Mouse (Mus musculus): ENCODE results near the gene Mpdu1.

Mpdu1 gene

DNA sequence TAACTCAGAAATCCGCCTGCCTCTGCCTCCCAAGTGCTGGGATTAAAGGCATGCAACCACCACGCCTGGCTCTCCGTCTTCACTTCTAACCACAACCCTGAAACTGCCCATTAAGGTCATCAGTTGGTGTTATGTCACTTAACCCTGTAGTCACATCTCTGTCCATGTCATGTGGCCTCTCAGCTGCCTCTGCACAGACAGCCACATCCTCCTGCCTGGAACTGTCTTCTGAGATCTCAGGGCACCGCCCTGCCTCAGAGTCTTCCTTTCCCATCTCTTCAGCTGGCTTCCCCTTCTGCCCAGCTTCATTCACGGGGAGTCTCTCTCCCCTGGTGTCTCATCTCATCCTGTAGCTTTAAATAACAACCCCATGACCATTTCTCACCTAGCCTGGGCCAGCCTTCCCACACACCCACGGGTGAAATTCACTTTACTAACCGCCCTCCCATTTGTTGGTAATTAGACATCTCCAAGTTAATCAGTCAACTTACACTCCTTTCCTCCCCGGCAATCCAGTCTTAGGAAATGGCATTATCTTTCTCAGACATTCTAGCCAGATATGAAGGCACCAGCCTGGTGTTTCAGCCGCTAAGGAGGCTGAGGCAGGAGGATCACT is 29.9 kb upstream of the Mpdu1 start:
- no peak for DNase-seq (ENCODE audit: low read depth, low spot score)

DNA sequence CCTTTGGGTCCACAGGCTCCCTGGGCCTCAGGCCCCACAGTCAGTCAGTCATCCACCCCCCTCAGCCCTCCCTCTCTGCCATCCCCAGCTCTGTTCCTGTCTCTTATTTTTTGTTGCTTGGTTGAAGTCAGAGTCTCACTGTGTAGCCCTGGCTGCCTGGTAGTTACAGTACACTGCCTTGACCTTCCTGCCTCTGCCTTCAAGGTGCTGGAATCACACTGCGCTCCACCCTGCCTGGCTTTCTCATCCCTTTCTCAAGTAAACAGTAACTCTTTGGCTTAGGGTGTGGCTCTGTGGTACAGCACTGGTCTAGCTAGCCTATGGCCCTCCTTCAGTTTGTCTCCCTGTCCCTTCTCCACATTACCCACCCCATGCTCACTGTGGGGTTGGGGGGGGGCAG is 27.4 kb upstream of the Mpdu1 start:
- peak; percentile 81 for DNase-seq (ENCODE audit: low read depth, low spot score)

DNA sequence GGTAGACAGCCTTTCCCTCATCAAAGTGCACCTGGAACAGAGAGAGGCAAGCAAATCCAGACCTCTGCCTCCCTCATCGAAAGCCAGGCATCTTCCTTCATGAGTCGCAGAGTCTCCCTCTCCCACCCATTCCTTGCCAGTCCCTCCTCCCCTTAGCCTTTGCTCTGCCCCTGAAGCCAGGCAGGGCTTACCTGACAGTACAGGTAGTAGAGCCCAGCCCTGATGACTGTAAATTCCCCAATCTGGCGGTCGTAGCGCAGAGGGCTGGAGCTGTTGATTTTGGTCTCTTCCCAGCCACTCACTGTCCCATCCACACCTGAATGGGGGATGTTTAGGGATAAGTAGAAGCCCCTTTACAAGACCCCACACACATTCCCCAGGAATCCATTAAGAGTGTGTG is 24.6 kb upstream of the Mpdu1 start:
- no peak for DNase-seq (ENCODE audit: low read depth, low spot score)

DNA sequence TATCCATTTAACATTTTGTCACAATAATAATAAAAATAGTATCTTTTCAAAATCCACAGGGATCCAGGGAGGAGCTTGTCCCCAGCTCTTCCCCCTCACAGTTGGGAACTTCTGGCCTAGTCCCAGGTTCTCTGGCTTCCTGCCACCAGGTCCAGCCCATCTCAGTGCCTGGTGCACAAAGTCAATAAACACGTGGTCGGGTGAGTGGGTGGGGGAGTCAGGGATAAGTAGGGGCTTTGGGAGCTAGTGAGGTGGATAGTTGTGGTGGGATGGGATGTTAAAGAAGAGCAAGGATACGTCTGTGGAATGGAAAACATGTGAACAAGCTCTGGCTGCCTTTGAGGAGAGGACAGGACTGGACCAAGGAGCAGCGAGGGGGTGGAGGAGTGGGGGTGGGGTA is 23.9 kb upstream of the Mpdu1 start:
- DNase-seq (ENCODE audit: low read depth, low spot score), result peak; percentile 72

DNA sequence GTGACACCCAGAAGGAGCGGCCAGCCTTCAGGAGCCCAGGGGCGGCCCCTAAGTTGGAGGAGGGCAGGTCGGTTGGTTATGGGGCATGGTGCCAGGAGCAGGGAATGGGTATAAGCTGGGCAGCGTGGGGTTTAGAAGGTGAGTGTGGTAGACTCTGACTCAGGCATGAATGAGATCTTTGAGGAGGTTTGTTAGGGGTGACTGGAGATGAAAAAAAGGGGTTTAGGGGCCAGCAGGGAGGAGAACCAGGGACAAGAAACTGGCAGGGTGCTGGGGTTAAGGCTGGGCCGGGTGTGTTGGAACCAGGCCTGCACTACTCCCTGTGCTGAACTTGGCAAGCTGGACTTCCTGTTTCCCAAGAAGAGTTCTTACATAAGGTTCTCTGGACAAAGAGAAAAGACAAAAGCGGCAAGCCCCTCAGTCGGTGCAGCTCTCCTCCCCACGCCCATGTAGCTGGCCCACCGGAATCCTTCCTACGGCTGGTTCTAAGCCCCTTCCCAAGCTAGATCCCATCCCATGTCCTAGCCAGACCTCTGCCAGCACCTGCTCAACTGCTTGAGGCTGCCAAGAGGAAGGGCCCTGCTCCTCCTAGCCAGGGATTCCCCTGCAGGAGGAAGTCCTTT is 23.2 kb upstream of the Mpdu1 start, which contains the start of gene Tnfsf13:
TSS of gene Tnfsf13 (minus strand) at position 259 of the 623 bp plus-strand sequence.
- no peak for DNase-seq (ENCODE audit: low read depth, low spot score)

DNA sequence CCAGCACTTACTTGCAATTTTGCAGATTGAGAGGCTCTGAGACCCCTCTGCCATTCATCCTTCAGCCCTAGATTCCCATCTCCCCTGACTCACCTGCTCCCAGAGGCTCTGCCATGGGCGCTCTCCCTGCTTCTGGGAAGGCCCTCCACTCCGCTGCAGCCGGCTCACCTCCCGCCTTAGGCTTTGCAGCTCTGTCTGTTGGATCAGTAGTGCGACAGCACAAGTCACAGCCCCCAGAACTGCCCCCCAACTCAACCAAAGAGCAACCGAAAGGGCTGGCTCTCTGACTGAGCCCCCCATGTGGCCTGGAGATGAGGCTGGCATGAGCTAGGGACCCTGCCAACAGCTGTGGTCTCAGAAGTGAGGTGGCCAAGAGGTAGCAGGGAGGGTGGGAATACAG is 22.5 kb upstream of the Mpdu1 start:
- DNase-seq (ENCODE audit: low read depth, low spot score), result no peak

DNA sequence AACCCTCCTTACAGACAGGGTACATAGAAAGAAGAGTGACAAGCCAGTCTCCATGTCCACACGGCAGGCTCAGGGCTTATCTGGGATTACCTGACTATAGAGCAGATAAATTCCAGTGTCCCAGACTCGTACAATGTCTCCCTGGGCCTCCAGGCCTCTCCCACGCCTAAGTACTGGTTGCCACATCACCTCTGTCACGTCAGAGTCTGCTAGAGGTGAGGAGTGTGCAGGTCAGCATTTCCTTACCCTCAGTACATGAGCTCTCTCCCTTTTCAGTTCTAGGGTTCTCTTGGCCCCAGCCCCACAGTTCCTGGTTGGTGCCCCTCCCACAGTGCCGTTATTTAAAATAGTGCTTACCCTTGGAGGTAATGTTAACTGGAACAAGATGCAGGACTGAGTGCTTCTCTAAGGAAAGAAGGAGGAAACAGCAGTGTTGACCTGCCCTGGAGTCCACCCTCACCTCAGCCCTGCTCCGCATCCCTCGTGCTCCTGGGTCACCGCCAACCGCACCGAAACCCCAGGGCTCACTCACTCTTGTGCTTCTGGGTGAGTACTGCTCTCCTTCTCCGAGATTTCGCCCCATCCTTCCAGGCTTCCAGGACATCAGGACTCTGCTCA is 21.8 kb upstream of the Mpdu1 start:
- DNase-seq (ENCODE audit: low read depth, low spot score), result no peak

DNA sequence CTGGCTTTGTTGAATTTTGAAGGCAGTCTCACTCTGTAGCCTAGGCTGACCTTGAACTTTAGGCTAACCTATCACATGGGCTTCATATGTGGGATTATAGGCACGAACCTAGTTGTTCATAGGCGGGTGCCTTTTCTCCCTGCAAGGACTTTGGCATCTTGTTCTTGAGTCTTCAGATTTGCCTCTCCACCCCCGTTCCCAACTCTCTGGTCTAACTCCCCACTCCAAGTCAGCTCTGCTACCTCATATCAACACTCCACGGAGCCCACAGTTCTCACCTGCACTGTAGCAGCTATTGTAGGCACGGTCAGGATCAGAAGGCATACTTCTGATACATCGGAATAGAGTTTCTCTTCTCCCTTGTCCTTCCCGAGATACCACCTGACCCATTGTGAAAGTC is 21.1 kb upstream of the Mpdu1 start:
- no peak for DNase-seq (ENCODE audit: low read depth, low spot score)

DNA sequence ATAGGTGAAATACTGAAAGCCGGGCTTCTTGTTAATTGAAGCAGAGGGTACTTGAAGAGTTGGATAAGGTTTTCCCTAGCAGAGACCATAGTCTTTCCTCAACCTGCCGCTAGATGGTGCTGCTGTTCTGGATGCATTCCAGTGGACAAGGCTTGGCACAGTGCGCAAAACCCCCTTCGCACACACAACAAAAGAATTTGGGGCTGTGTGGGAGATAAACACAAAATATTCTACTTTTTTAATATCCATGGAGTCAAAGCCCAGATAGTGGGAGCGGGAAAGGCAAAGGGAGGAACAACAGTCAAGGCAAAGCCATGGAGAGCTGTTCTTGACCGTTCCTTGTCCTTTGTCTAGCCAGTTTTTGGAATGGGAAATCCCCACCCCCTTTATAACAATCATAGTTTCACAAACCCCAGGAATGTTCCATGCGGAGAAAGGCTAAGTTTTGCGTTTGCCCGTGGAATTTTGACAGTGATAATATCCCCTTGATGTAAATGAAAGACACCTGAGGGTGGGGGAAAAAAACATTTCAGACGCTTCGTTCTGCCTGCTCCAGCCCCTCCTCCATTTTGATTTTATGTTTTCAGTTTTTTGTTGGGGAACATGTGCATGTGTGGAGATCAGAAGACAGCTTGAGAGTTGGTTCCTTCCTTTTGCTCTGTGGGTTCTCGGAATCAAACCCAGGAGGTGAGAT is 20.5 kb upstream of the Mpdu1 start:
- peak; percentile 95 for DNase-seq (ENCODE audit: low read depth, low spot score)

DNA sequence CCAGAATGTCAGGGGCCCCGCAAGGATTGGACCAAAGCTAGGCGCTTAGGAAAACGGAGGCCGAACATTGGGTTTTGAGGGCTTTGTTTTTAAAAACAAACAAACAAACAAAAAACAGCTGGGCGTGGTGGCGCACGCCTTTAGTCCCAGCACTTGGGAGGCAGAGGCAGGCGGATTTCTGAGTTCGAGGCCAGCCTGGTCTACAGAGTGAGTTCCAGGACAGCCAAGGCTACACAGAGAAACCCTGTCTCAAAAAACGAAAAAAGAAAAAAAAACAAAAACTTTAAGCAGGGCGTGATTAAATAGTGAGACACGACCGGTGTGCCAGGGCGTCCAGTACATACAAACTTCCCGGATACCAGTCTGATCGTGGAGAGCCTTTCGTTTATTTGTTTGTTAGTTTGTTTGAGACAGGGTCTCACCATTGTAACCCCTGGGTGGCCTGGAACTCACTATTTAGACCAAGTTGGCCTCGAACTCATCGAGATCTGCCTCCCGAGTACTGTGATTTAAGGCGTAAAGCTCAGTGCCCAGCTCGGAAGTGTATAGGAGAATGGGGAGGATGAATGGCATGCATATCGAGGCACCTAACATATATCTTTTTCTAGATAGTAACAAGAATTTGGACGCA is 19.9 kb upstream of the Mpdu1 start:
- no peak for DNase-seq (ENCODE audit: low read depth, low spot score)

DNA sequence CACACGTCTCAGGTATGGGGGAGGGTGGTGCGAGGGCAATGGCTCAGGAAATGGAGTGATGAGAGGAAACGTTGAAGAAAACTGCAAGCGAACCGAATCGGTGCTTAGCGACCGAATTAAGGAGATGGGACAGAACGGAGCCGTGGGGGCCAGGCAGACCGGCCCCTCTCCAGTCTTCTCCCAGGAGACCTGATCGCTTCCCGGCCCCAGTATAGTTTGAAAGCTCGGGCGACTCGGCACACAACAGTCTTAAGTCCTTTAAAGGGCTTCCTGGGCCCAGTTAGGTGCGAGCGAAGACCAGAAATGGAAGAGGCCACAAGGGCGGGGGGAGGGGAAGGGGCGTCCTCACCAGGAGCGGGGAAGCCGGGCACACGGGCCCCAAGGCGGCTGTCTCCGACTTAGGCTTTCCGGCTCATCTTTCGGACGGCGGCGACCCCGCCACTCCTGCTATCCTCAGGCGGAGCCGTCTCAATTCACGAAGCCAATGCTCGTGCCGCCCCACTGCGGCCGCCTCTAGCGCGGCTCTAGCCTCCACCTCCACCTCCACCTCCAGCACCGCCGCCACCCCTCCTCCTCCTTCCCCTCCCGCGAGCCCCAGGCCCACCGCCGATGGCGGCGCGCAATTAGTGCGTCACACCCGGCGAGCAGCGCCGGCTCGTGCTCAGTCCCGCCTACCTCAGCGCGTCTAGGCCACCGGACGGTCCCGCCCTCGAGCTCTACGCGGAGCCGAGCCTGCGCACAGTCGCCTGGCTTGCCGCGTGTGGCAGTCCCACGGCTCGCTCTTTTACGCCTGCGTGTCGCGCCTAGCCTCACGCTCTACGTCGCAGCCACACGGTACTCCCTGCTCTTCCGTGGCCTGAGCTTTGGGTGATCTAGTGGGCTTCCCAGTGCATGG is 19.1 kb upstream of the Mpdu1 start, which contains the start of gene Senp3:
TSS of gene Senp3 (minus strand) at position 771 of the 895 bp plus-strand sequence.
- DNase-seq (ENCODE audit: low read depth, low spot score), result peak; percentile 98

DNA sequence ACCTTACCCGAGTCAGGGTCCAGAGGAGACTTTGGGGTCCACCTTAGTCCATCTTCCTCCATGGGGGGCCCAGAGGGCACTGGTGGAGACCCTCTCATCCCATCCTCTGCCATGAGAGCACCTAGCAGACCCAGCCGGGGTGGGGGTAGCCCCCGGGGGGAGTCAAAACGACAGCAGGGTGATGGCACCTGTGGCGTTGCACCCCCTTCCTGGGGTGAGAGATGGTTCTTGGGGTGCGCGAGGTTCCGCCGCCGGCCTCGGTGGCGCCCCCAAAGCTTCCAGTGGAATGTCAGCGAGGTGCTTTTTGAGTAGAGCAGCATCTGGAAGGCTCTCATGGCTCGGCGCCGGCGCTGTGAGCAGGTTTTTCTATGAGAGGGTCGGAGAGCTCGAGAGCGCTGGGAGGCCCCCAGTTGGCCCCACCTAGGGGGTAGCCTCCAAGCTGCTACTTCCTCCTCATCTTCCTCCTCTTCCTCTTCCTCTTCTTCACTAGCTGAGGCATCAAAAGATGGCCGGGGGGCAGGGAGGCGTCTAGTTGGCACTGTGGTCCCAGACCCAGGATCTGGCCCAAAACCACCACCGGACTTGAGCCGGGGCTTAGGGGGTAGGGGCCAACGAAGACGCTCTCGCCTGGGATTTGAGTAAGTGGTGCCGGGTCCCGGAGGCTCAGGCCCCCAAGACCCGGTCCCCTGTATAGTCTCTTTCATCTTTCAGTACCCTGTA is 17.9 kb upstream of the Mpdu1 start:
- no peak for DNase-seq (ENCODE audit: low read depth, low spot score)

DNA sequence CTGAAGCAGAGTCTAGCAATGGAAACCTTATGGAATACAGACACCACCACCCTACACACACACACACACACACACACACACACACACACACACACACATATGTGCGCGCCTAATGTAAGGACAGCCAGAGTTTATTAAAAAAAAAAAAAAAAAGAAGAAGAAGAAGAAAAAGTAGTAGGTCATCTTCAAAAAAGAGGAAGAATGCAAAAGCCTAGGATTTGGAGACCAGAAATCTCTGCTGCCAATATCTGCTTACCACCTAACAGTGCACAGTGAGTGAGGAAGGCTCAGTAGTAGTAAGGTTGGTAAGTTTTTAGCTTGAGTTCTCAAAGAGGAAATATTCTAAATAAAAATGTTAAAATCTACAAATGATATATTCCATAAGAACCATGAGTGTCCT is 16.7 kb upstream of the Mpdu1 start:
- no peak for DNase-seq (ENCODE audit: low read depth, low spot score)

DNA sequence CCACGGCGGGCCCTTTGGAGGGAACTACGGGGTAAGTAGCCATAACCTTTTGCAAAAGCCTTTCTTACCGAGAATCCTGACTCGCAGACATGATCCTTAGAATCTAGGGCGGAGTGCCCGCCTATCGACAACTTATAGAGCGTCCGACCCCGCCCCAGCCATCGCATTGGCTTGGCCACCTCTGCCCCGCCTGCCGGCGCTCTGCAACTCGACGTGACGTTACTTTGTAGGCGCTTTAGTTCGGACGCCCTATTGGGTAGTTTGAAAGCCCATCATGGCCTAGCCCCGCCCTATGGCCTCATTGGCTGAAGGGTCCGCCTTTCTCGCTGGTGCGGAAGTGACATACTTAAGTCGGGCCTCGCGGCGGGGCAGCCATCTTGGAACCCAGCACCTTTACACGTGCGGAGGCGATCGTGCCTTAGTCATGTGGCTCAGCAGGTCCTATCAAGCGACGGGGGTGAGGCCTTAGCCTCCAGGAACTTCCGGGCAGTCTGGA is 9.8 kb upstream of the Mpdu1 start, which contains the start of gene Eif4a1:
TSS of gene Eif4a1 (minus strand) at position 213 of the 496 bp plus-strand sequence.
- peak; percentile 100 for DNase-seq (ENCODE audit: low read depth, low spot score)

DNA sequence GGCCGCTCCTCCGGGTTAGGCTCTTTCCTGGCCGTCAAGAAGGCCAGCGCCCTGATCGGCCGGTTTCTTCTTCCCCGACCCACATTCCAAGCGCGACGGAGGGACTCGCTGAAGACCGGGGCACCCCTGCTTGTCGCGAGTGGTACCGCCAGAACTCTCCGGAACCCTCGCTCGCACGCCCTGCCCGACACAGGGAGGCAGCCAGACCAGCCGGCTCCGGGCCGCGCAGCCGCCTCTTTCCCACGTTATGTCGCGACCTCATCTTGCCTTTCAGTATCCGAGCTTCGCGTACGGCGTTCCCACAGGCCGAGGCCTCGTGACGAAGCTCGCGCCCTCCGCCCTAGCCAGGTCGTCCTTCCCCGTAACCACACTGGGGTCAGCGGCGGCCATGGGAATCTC is 9.3 kb upstream of the Mpdu1 start:
- no peak for DNase-seq (ENCODE audit: low read depth, low spot score)

DNA sequence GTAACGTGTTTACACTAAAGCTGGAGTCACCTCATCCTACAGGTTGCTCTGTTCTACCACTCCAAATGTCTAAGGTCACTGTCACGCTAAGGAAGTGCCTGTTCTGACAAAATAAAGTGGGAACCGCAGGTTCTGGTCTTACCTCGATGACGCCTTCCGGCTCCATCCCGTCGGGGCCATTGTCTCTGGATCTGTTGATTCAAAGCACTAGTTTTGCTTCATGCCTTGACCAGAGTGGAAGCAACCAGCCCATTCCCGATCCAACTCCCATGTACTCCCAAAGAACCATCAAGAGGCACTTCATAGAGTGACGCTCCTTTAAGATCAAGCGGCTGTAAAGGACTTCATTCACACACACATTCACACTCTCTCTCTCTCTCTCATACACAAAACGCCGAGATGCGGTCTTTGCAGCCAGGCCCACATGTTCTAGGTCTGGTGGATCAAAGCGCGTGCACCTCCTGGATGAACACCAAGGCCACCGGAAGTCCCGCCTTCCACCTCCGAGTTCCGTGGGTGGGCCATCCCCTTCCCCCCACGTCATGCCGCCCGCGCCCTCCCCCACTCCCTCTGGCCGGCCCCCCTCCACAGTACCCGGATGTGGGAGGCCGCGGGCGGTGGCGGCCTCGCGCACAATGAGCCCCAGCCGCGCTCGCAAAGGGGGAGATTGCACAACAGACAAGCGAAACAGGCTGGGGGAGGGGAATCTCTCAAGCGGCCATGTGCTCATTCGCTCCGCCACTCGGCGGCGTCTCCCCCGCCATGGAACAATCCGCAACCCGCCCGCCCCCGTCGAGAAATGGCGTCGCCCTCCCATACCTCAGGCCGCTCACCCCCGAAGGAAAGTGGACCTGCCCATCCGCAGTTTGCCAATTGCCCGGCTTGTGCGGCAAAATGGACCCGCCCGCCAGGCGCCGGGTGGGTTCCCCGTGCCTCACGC is 8.6 kb upstream of the Mpdu1 start:
- DNase-seq (ENCODE audit: low read depth, low spot score), result peak; percentile 94

DNA sequence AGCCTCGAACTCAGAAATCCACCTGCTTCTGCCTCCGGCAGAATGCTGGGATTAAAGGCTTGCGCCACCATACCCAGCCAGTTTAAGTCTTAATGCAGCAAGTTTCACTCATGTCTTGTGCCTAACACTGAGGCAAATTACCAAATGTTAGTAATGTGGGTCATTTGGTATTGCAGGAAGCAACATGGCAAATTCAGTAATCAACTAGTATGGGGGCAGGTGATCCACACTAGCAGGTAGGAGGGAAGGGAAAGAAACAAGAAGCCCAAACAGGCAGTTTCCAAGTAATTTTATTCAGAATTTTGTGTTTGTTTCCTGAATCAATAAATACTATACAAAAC is 4.2 kb upstream of the Mpdu1 start:
- DNase-seq (ENCODE audit: low read depth, low spot score), result no peak

DNA sequence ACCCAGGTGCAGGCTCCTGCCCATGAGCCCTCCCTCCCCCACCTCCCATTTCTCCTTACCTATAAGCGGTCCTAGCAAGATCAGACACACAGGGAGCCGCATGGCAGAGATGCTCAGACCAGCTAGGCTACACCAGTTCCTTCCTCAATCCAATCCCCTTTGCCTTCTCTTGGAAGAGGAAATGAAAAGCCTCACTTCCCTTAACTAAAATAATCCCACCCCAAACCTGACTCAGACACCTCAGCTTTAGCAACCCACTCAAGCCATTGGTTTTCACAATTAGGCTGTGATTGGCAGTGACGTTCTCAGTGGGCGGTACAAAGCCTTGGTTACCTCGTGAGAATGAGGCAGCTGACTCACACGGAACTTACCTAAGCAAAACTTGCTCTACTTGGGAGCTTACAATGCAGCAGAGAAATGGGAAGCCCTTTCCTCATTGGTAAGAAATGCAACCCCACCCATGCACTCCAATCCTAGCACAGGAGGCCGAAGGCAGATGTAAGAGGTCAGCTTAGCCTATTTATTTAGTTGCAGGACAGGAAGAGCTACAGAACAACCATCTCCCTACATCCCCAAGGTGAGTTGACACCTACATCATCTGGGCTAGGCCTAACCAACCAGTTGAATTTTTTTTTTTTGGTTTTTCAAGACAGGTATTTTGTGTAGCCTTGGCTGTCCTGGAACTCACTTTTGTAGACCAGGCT is 3.7 kb upstream of the Mpdu1 start, which contains the start of gene Cd68:
TSS of gene Cd68 (minus strand) at position 193 of the 704 bp plus-strand sequence.
- peak; percentile 93 for DNase-seq (ENCODE audit: low read depth, low spot score)

Data from ES-CJ7 (cell line).